Comparison of ENCODE assay signal across 26 mouse cellular contexts in the genomic region with DNA sequence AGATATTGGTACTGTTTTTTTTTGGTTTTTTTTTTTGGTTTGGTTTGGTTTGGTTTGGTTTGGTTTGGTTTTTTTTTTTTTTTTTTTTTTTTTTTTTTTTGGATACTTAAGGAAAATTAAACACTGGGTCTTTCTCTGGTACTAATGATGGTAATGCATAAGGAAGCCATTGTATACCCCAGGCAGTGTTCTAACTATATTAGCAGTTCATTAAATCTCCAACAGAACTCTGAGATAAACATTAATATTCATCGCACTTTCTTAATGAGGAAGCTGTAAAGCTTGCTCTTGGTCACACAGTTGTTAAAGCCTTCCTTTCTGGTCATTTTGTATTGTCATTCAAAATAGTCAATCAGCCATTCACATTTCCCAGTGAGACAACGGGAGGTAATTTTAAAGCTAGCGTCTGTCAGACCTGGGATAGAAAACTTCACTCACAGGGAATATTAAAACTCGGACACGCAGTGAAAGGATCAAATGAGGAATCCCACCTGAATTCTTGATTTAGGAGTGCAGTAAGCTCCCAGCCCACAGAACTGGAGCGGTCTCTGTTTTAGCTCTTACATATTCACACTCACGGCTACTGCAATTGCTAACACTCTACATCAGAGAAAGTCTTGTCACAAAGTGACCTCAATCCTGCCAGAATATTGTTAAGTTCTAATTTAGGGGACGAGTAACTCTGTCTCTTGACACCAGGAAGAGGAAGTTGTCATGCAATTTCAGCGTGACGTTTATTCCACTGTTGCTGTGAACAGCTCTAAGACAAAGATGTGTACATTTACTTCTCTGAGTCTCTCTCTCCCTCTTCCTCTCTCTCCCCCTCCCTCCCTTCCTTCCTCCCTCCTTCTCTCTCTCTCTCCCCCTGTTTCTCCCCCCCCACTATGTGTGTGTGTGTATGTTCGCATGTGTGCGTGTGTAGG. TPM values are rescaled to one million over a fixed set of nuclear protein-coding genes. Genes with fewer than 3 reads are reported as not detected.
DNase-seq lines count a peak whose midpoint lies in the region; ATAC-seq lines count a peak whose summit lies in the region.
"Had no signal": no experiment of that assay in that cellular context is flagged by ENCODE, and none has a peak within 500 bp of the region (broad histone marks: within the 10 kb centered on the region; RNA-seq: fewer than 3 reads in every experiment).

No protein-coding gene starts in this region.

- no peak for DNase-seq in forebrain, embryonic 11.5 days (ENCODE audit: low spot score)
- DNase-seq in urinary bladder, postnatal 36 days (ENCODE audit: low spot score in 2 of 2), result no peak
- DNase-seq in spleen, postnatal 36 days (ENCODE audit: low spot score in 2 of 2), result no peak
- DNase-seq in adrenal gland, postnatal 25 days, result no peak
- DNase-seq: adrenal gland, postnatal 14 days; cerebellum, adult 18-20 months; cerebellum, postnatal 36 days; gastrocnemius, postnatal 14 days; heart, adult 2 months; heart, postnatal 4 days; kidney, postnatal 4 days; thymus, postnatal 36 days had no signal

- no peak overlapping the region for H3K4me3 ChIP-seq in forebrain, embryonic 11.5 days (ENCODE audit: low read depth, low read length)
- no peak overlapping the region for H3K4me3 ChIP-seq in forebrain, embryonic 15.5 days
- H3K4me3 ChIP-seq in forebrain, embryonic 13.5 days, result no peak overlapping the region
- H3K4me3 ChIP-seq: erythroblast, embryonic 14.5 days; heart, adult 2 months; heart, embryonic 15.5 days; kidney, embryonic 15.5 days; liver, embryonic 15.5 days; megakaryocyte, embryonic 14.5 days; neural tube, embryonic 12.5 days had no signal

- H3K4me2 ChIP-seq in forebrain, embryonic 11.5 days (ENCODE audit: low read depth, low read length, severe bottlenecking), result no peak overlapping the region
- H3K4me2 ChIP-seq in forebrain, embryonic 15.5 days (replicated peaks), result no peak overlapping the region
- peak overlapping the region; percentile 19 for H3K4me2 ChIP-seq in forebrain, embryonic 13.5 days
- H3K4me2 ChIP-seq: heart, embryonic 15.5 days; kidney, embryonic 15.5 days; liver, embryonic 15.5 days; neural tube, embryonic 12.5 days had no signal

- H3K27ac ChIP-seq in forebrain, embryonic 11.5 days (ENCODE audit: low read depth, low read length), result no peak overlapping the region
- no peak overlapping the region for H3K27ac ChIP-seq in forebrain, embryonic 15.5 days (replicated peaks)
- H3K27ac ChIP-seq in forebrain, embryonic 13.5 days, result peak overlapping the region; percentile 48
- H3K27ac ChIP-seq: heart, adult 2 months; heart, embryonic 15.5 days; kidney, embryonic 15.5 days; liver, embryonic 15.5 days; neural tube, embryonic 12.5 days had no signal

- ATAC-seq in forebrain, embryonic 11.5 days (replicated peaks; ENCODE audit: low FRiP score), result peak; percentile 78
- no peak for ATAC-seq in forebrain, embryonic 15.5 days (replicated peaks)
- peak; percentile 18 for ATAC-seq in CD4-positive, CD25-positive, alpha-beta regulatory T cell, adult 4 months
- peak; percentile 75; the same call in 1 of the 2 replicates for ATAC-seq in forebrain, embryonic 13.5 days
- 0 out of 2 replicates have a peak, but pooled peaks have one; percentile 17 for ATAC-seq in monocyte, adult 5-6 weeks (replicated peaks; ENCODE audit: insufficient number of reproducible peaks, low FRiP score, low TSS enrichment, poor library complexity, severe bottlenecking)
- ATAC-seq: hindbrain, embryonic 16.5 days; intestine, postnatal 0 days; lung, postnatal 0 days; Patski had no signal

- WGBS in forebrain, embryonic 11.5 days, result 48% methylated on average over 12 of the region's 12 CpGs
- 24% methylated on average over 12 of the region's 12 CpGs for WGBS in forebrain, embryonic 15.5 days
- 25% methylated on average over 12 of the region's 12 CpGs for WGBS in forebrain, embryonic 13.5 days

- no peaks in the 10 kb centered on the region for H3K9me3 ChIP-seq in forebrain, embryonic 11.5 days (ENCODE audit: control insufficient read depth, low read length)
- no peaks in the 10 kb centered on the region for H3K9me3 ChIP-seq in forebrain, embryonic 15.5 days
- no peaks in the 10 kb centered on the region for H3K9me3 ChIP-seq in forebrain, embryonic 13.5 days (replicated peaks)
- H3K9me3 ChIP-seq: heart, embryonic 15.5 days; kidney, embryonic 15.5 days; liver, embryonic 15.5 days; megakaryocyte, embryonic 14.5 days; neural tube, embryonic 12.5 days had no signal

- no peaks in the 10 kb centered on the region for H3K36me3 ChIP-seq in forebrain, embryonic 11.5 days (ENCODE audit: control insufficient read depth, insufficient read depth, low read length)
- H3K36me3 ChIP-seq in forebrain, embryonic 15.5 days, result no peaks in the 10 kb centered on the region
- no peaks in the 10 kb centered on the region for H3K36me3 ChIP-seq in forebrain, embryonic 13.5 days (ENCODE audit: poor library complexity, severe bottlenecking)
- H3K36me3 ChIP-seq: heart, embryonic 15.5 days; kidney, embryonic 15.5 days; liver, embryonic 15.5 days; neural tube, embryonic 12.5 days had no signal

- no peaks in the 10 kb centered on the region for H3K27me3 ChIP-seq in forebrain, embryonic 11.5 days (ENCODE audit: control insufficient read depth, insufficient read depth, low read length)
- no peaks in the 10 kb centered on the region for H3K27me3 ChIP-seq in forebrain, embryonic 15.5 days
- no peaks in the 10 kb centered on the region for H3K27me3 ChIP-seq in forebrain, embryonic 13.5 days
- H3K27me3 ChIP-seq: heart, embryonic 15.5 days; kidney, embryonic 15.5 days; liver, embryonic 15.5 days; neural tube, embryonic 12.5 days; Patski had no signal

- H3K4me1 ChIP-seq in forebrain, embryonic 11.5 days (replicated peaks; ENCODE audit: control insufficient read depth, insufficient read depth, low read length), result 0 out of 2 replicates have a peak, but pooled peaks cover 2% of the 10 kb centered on the region
- peaks cover 11% of the 10 kb centered on the region; the same call in 1 of the 2 replicates for H3K4me1 ChIP-seq in forebrain, embryonic 15.5 days
- H3K4me1 ChIP-seq in forebrain, embryonic 13.5 days, result peaks cover 12% of the 10 kb centered on the region

- no peak overlapping the region for H3K9ac ChIP-seq in forebrain, embryonic 11.5 days (ENCODE audit: low read length)
- no peak overlapping the region for H3K9ac ChIP-seq in forebrain, embryonic 15.5 days (replicated peaks)
- H3K9ac ChIP-seq in forebrain, embryonic 13.5 days, result no peak overlapping the region
- H3K9ac ChIP-seq: heart, embryonic 15.5 days; kidney, embryonic 15.5 days; liver, embryonic 15.5 days; neural tube, embryonic 12.5 days had no signal

RNA-seq across cellular contexts. Expression of a gene that starts 22.0 kb away (rescaled TPM):
- polyA plus RNA-seq in forebrain, embryonic 11.5 days (2014; fragmentation: Nextera tagmentation; extraction: Ambion mirVana), result 41.3 and 42.7 TPM in 2 replicates
- 91.7 and 94.3 TPM in 2 replicates for polyA plus RNA-seq in forebrain, embryonic 15.5 days (2015; fragmentation: Nextera tagmentation; extraction: Ambion mirVana)
- 10 to 100 TPM; 20.8 to 21.5 TPM for polyA plus RNA-seq in CD4-positive, CD25-positive, alpha-beta regulatory T cell, adult 4 months (2017; shearing (Covaris generic))
- polyA plus RNA-seq in forebrain, embryonic 13.5 days (2015; fragmentation: Nextera tagmentation; extraction: Ambion mirVana), result 64.8 and 65.2 TPM in 2 replicates
- total RNA-seq in monocyte, adult 5-6 weeks (2017), result 23.5 to 81.5 TPM (median 37.7 TPM) in 3 replicates
- total RNA-seq in adrenal gland, postnatal 25 days (2021), result 63.3 and 69.1 TPM in 2 replicates

RNA-seq across cellular contexts. Expression of a gene that starts 39.8 kb away (rescaled TPM):
- polyA plus RNA-seq in forebrain, embryonic 11.5 days (2014; fragmentation: Nextera tagmentation; extraction: Ambion mirVana), result 18.0 and 19.3 TPM in 2 replicates
- 18.2 and 19.4 TPM in 2 replicates for polyA plus RNA-seq in forebrain, embryonic 15.5 days (2015; fragmentation: Nextera tagmentation; extraction: Ambion mirVana)
- polyA plus RNA-seq in CD4-positive, CD25-positive, alpha-beta regulatory T cell, adult 4 months (2017; shearing (Covaris generic)), result 1 to 10 TPM; 3.1 to 4.9 TPM
- polyA plus RNA-seq in forebrain, embryonic 13.5 days (2015; fragmentation: Nextera tagmentation; extraction: Ambion mirVana), result 19.2 and 21.3 TPM in 2 replicates
- 25.2 to 33.2 TPM (median 32.0 TPM) in 3 replicates for total RNA-seq in monocyte, adult 5-6 weeks (2017)
- 2.6 and 3.1 TPM in 2 replicates for total RNA-seq in adrenal gland, postnatal 25 days (2021)
